Mouse (Mus musculus) testis, postnatal 10 days (tissue): ENCODE results near the gene Chtop.

ENCODE experiments used
- DNase-seq: peaks from one replicate; pipeline ENCODE4 v3.0.0; 2021; ENCODE audit warnings: low spot score

Chtop gene

GRCm38 (mm10) chr3:90464552-90465080 lies 44.7 kb downstream of the Chtop start:
- DNase-seq, result peak; percentile 67

- no peak for DNase-seq
These were observed 46.7 kb downstream of the Chtop start for GRCm38 (mm10) chr3:90462579-90462978.

GRCm38 (mm10) chr3:90461935-90462334 lies 47.4 kb downstream of the Chtop start:
- DNase-seq, result no peak

GRCm38 (mm10) chr3:90460315-90460714 lies 49.0 kb downstream of the Chtop start:
- no peak for DNase-seq

GRCm38 (mm10) chr3:90459727-90460126 lies 49.6 kb downstream of the Chtop start:
- no peak for DNase-seq

GRCm38 (mm10) chr3:90454931-90455330 lies 54.4 kb downstream of the Chtop start:
- no peak for DNase-seq

- DNase-seq, result no peak
These were observed 57.8 kb downstream of the Chtop start for GRCm38 (mm10) chr3:90451396-90452095.

- DNase-seq, result no peak
These were observed 58.4 kb downstream of the Chtop start for GRCm38 (mm10) chr3:90450874-90451273.
